Mouse (Mus musculus): ENCODE results near the gene Dynlt1b.
"Not testable (repeated sequence)": the region's sequence is repeated elsewhere in the genome, so short reads cannot be mapped to it uniquely, and the experiment has no call there.

DNA sequence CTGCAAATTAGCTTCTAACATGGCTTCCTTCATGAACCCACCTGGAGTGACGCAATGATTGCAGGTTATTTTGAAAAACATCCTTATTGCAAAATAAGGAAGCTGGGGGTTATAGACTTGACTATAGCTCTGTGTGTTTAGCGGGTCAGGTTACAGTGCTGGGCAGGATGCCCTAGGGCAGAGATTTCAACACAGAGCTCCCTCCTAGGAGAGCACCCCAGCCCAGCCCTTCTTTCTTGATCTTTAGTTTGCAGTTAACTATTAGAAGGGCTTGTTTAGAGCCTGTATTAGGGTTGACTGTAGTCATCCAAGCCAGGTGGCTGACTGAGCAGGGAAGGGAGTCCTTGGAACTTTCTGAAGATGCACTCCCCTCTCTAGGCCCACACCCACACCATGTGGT is 22.9 kb upstream of the Dynlt1b start:
- TF ChIP-seq GATA1, TAL1 (IDR thresholded peaks at IDR 0.05; ENCODE audit: low read length): not testable (repeated sequence)
